Mouse (Mus musculus) kidney, adult 2 months (tissue): ENCODE measurements at regions not wholly inside any gene's neighbourhood (a gene's known extent, or its start where the extent isn't known, plus 50 kb on each side); places are given as distances from the start of the nearest gene placed in this dataset.

Experiments
- DNase-seq: peaks from one replicate; pipeline ENCODE4 v3.0.0; 2021
- H3K27ac ChIP-seq: fragments of 200-500 bp; 2 replicates; pipeline ENCODE4 v1.5.1; 2012; ENCODE audit warnings: low read depth, low read length, control low read depth, inconsistent platforms; ENCODE audit not compliant: insufficient read depth
- H3K27me3 ChIP-seq: fragments of 200-500 bp; replicated peaks from 2 replicates; pipeline ENCODE4 v1.6.1; 2012; ENCODE audit warnings: mild to moderate bottlenecking, moderate library complexity, low read length, inconsistent platforms; ENCODE audit not compliant: control insufficient read depth, insufficient read depth
- H3K36me3 ChIP-seq: fragments of 200-500 bp; 2 replicates; pipeline ENCODE4 v1.6.1; 2012; ENCODE audit warnings: mild to moderate bottlenecking, moderate library complexity, low read length, inconsistent platforms; ENCODE audit not compliant: control insufficient read depth, insufficient read depth
- H3K4me1 ChIP-seq: fragments of 200-500 bp; 2 replicates; pipeline ENCODE4 v1.6.1; 2011; ENCODE audit warnings: low read length; ENCODE audit not compliant: control insufficient read depth, insufficient read depth
- H3K4me3 ChIP-seq: fragments of 200-500 bp; 2 replicates; pipeline ENCODE4 v1.5.1; 2011; ENCODE audit warnings: mild to moderate bottlenecking, low read depth, low read length, control low read depth; ENCODE audit not compliant: insufficient read depth
- CTCF ChIP-seq: fragments of 200-500 bp; conservative IDR thresholded peaks from 2 replicates; pipeline ENCODE4 v1.5.1; 2011; ENCODE audit warnings: low read depth, mild to moderate bottlenecking, control low read depth, low read length, moderate library complexity, mixed read lengths; ENCODE audit not compliant: insufficient read depth, insufficient read length
- POLR2A ChIP-seq: fragments of 200-500 bp; IDR thresholded peaks from one replicate; pipeline ENCODE4 v1.6.1; 2011; ENCODE audit warnings: low read depth, low read length, control low read depth
- WGBS: fragments of 180-500 bp; shearing (Covaris S2); methylation state at CpG from one replicate; pipeline ENCODE4 v1.1.7; 2018; 5-methylcytosine and 5-hydroxymethylcytosine counted together

- Histone ChIP-seq H3K27ac (no peak overlapping the region), H3K4me3 (no peak overlapping the region), H3K4me1 (no peaks in the 10 kb centered on the region), H3K36me3 (no peaks in the 10 kb centered on the region), H3K27me3 (no peaks in the 10 kb centered on the region)
- WGBS = 82% methylated on average over 1 of the region's 1 CpGs
- DNase-seq = no peak
- TF ChIP-seq POLR2A (no peak), CTCF (no peak)
Observed at GRCm38 (mm10) chr6:74033811-74034210, 564.3 kb upstream of the 4931417E11Rik start.

GRCm38 (mm10) chr6:74017107-74017506, 547.6 kb upstream of the 4931417E11Rik start:
- TF ChIP-seq CTCF (no peak), POLR2A (no peak)
- Histone ChIP-seq H3K4me3 (no peak overlapping the region), H3K36me3 (no peaks in the 10 kb centered on the region), H3K4me1 (no peaks in the 10 kb centered on the region), H3K27ac (no peak overlapping the region), H3K27me3 (no peaks in the 10 kb centered on the region)
- DNase-seq = no peak
- 50% methylated on average over 3 of the region's 3 CpGs for WGBS

- TF ChIP-seq POLR2A (no peak), CTCF (no peak)
Observed at GRCm38 (mm10) chr6:73981742-73982141, 512.3 kb upstream of the 4931417E11Rik start.

GRCm38 (mm10) chr6:73949934-73950293, 480.4 kb upstream of the 4931417E11Rik start:
- Histone ChIP-seq H3K27ac (no peak overlapping the region), H3K27me3 (no peaks in the 10 kb centered on the region), H3K36me3 (no peaks in the 10 kb centered on the region), H3K4me3 (no peak overlapping the region), H3K4me1 (no peaks in the 10 kb centered on the region)
- no peak for TF ChIP-seq CTCF
- no peak for TF ChIP-seq POLR2A
- no peak for DNase-seq

More at GRCm38 (mm10) chr6:73981742-73982141, 512.3 kb upstream of the 4931417E11Rik start:
- H3K4me1 ChIP-seq = no peaks in the 10 kb centered on the region
- no peaks in the 10 kb centered on the region for H3K27me3 ChIP-seq
- DNase-seq = no peak
- no peak overlapping the region for H3K27ac ChIP-seq
- 81% methylated on average over 4 of the region's 4 CpGs for WGBS
- H3K36me3 ChIP-seq = no peaks in the 10 kb centered on the region
- no peak overlapping the region for H3K4me3 ChIP-seq

GRCm38 (mm10) chr6:73949121-73949933, 479.9 kb upstream of the 4931417E11Rik start:
- TF ChIP-seq CTCF = no peak
- no peak for TF ChIP-seq POLR2A
- H3K27ac ChIP-seq = no peak overlapping the region
- WGBS = 72% methylated on average over 5 of the region's 5 CpGs
- DNase-seq = no peak
- no peaks in the 10 kb centered on the region for H3K36me3 ChIP-seq
- no peak overlapping the region for H3K4me3 ChIP-seq
- H3K4me1 ChIP-seq = no peaks in the 10 kb centered on the region
- H3K27me3 ChIP-seq = no peaks in the 10 kb centered on the region

GRCm38 (mm10) chr6:73913426-73914404, 444.2 kb upstream of the 4931417E11Rik start:
- no peaks in the 10 kb centered on the region for H3K4me1 ChIP-seq
- TF ChIP-seq CTCF (no peak), POLR2A (no peak)
- H3K36me3 ChIP-seq = no peaks in the 10 kb centered on the region
- H3K4me3 ChIP-seq = no peak overlapping the region
- WGBS = 54% methylated on average over 2 of the region's 2 CpGs
- no peak for DNase-seq
- no peaks in the 10 kb centered on the region for H3K27me3 ChIP-seq
- no peak overlapping the region for H3K27ac ChIP-seq

- WGBS = 47% methylated on average over 1 of the region's 1 CpGs
- no peak overlapping the region for H3K27ac ChIP-seq
- no peak for TF ChIP-seq CTCF
- no peak for TF ChIP-seq POLR2A
- DNase-seq = peak; percentile 10
- no peak overlapping the region for H3K4me3 ChIP-seq
- no peaks in the 10 kb centered on the region for H3K27me3 ChIP-seq
- H3K4me1 ChIP-seq = no peaks in the 10 kb centered on the region
- H3K36me3 ChIP-seq = no peaks in the 10 kb centered on the region
Observed at GRCm38 (mm10) chr6:73889144-73889795, 419.8 kb upstream of the 4931417E11Rik start.
